Mouse (Mus musculus): ENCODE measurements around the gene Pym1.

The Pym1 gene

DNA sequence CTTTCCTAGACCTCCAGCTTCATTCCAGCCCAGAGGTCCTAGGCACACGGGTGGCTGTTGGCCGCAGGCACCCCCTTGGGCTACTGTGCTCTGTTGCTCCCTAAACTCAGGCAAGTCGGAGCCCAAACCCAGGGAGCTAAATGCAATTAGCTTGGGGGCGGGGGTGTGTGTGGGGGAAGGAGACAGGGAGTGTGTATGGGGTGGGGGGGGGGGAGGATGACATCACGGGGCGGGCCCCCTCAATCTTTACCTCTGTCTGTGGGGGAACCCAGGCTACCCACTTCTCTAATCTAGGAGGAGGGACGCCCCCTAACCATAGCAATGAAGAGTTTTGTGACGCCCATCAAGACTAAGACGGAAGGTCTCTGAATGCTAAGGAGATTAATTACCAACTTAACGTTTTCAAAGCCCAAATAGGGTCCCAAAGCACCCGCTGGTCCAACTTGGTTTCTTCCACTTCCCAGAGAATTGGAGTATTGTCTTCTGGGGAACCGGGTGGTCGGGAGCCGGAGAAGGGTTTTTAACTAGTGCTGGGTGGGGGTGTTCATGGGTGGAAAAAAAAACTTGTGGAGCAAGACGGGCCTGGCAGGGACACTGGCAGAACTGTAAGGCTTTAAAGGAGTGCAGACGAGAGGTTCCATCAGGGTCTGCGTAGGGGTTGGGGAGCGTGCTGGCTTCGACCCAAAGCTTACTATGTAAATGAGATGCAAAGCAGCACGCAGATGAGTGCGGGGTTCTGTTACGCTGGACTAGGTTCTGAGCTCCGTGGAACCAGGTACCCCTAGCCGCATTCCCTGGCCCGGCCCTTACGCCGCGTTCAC is 56.8 kb downstream of the Pym1 start, which contains the start of gene Tmem198b:
Tmem198b (minus strand) TSS at position 100 of the 821 bp plus-strand sequence.
- peak; percentile 59 for DNase-seq (ENCODE audit: low read depth, low spot score)

DNA sequence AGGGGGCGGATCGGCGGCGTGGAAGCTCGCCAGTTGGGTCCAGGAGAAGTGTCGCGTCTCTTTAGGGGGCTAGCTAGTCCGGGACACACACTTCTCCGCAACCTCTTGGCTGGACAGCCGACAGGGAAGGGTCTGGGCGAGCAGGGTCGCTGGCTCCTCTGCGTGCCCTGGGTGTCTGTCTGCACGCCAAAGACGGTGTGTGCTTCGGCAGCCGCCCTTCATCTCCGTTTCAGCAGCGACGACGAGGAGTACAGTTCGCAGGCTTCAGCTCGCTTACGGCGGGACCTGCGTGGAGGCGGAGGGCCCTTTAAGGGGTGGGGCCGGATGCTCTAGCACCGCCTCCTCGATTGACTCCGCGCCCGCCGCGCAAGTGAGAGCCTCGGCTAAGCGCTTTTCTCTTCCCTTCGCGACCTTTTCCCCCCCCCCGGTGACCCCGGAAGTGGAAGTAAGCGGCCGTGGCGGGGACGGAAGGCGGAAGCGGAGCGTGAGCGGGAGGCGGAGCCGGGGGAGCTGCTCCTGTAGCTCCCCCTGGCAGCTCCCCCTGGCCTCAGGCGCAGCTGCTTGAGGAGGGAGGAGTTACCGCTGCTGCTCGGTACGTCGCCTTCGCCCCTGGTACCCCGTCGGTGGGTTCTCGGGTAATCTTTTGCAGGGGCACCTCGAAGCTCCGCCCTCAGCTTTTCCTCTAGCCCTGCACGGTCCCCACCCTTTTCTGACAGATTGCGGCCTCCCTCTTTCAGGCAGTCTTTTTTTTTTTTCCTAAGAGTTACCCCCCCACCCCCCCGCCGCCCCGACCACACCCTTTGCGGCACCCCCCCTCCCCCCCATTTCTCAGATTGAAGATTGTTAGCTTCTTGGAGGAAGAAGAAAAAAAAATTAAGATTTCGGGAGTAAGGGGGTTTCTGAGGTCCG is 57.7 kb downstream of the Pym1 start:
- DNase-seq (ENCODE audit: low read depth, low spot score) = peak; percentile 99

DNA sequence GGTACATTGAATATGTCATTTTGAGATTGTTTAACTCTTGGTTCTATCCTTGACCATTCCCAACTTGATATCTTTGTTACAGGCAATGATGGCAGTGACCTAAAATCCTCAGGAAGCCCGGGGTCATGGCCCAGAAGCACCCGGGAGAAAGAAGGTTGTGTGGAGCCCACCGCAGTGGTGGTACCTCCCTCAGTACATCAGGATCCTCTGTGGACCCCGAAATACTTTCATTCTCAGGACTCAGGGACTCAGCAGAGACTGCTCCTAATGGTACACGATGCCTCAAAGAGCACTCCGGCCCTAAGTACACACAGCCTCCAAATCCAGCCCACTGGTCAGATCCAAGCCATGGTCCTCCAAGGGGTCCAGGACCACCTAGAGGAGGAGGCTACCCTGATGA is 58.4 kb downstream of the Pym1 start:
- no peak for DNase-seq (ENCODE audit: low read depth, low spot score)

DNA sequence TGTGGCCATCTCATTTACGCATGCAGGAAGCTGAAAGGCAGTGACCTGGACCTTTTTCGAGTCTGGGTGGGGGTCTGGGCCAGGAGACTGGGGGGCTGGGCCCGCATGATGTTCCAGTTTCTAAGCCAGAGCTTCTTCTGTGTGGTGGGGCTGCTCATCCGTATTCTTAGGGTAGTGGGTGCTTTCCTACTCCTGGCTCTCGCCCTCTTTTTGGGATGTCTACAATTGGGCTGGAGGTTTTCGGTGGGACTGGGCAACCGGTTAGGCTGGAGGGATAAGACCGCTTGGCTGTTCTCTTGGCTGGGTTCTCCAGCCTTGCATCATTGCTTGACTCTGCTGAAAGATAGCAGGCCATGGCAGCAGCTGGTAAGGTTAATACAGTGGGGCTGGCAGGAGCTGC is 59.3 kb downstream of the Pym1 start:
- no peak for DNase-seq (ENCODE audit: low read depth, low spot score)
